Mouse (Mus musculus) monocyte, adult 59 days (primary cell): ENCODE data around the gene Tspan7. TPM values are rescaled to one million over a fixed set of nuclear protein-coding genes. Genes with fewer than 3 reads are reported as not detected.

Experiments used
- total RNA-seq, 2 experiments: library from RNA; stranded (reverse); gene quantifications; one replicate each; pipeline ENCODE4 v1.2.4; 2023

Tspan7 gene
- 1 to 10 TPM in 1 of 2 experiments, under 1 TPM in 1; 0.79 to 3.5 TPM for total RNA-seq

GRCm38 (mm10) chrX:10484872-10485569, at the start of gene Tspan7:
Gene Tspan7 (plus strand): TSS chrX:10485158.

Other genes with a start within 250 kb of the Tspan7 start
- gene Otc, start 232.9 kb upstream of the Tspan7 start, total RNA-seq, result not detected
- gene Mid1ip1, start 229.9 kb downstream of the Tspan7 start, total RNA-seq, result 10 to 100 TPM; 77.9 to 80.0 TPM